Mouse (Mus musculus): ENCODE results near the gene Gm16253. TPM values are rescaled to one million over a fixed set of nuclear protein-coding genes. Genes with fewer than 3 reads are reported as not detected.

Gm16253 gene
- polyA plus RNA-seq, 1 experiment from 2014 or later, result 1.5 TPM

Other genes with a start within 250 kb of the Gm16253 start
- 0.43 TPM in 1 of 2 replicates, not detected in the other for gene BC107364, start 124.7 kb upstream of the Gm16253 start, polyA plus RNA-seq (2014; fragmentation: Nextera tagmentation; extraction: Ambion mirVana)
- gene Hfe2, start 51.8 kb upstream of the Gm16253 start, polyA plus RNA-seq (2014; fragmentation: Nextera tagmentation; extraction: Ambion mirVana), result 7.4 and 9.3 TPM in 2 replicates
- 106 and 121 TPM in 2 replicates for gene Txnip, start 19.0 kb upstream of the Gm16253 start, polyA plus RNA-seq (2014; fragmentation: Nextera tagmentation; extraction: Ambion mirVana)
- 21.4 and 23.8 TPM in 2 replicates for gene Polr3gl, start 17.2 kb downstream of the Gm16253 start, polyA plus RNA-seq (2014; fragmentation: Nextera tagmentation; extraction: Ambion mirVana)
- 9.0 TPM in 2 replicates for gene Ankrd34a, start 19.7 kb downstream of the Gm16253 start, polyA plus RNA-seq (2014; fragmentation: Nextera tagmentation; extraction: Ambion mirVana)
- gene Lix1l, start 24.2 kb downstream of the Gm16253 start, polyA plus RNA-seq (2014; fragmentation: Nextera tagmentation; extraction: Ambion mirVana), result 6.4 and 6.7 TPM in 2 replicates
- 124 TPM in 2 replicates for gene Rbm8a, start 52.9 kb downstream of the Gm16253 start, polyA plus RNA-seq (2014; fragmentation: Nextera tagmentation; extraction: Ambion mirVana)
- 37.4 and 37.7 TPM in 2 replicates for gene Pex11b, start 58.4 kb downstream of the Gm16253 start, polyA plus RNA-seq (2014; fragmentation: Nextera tagmentation; extraction: Ambion mirVana)
- gene Gm42957, start 58.5 kb downstream of the Gm16253 start, polyA plus RNA-seq (2014; fragmentation: Nextera tagmentation; extraction: Ambion mirVana), result not detected in 2 replicates
- gene Itga10, start 68.6 kb downstream of the Gm16253 start, polyA plus RNA-seq (2014; fragmentation: Nextera tagmentation; extraction: Ambion mirVana), result 0.54 and 0.83 TPM in 2 replicates
- gene Ankrd35, start 93.1 kb downstream of the Gm16253 start, polyA plus RNA-seq (2014; fragmentation: Nextera tagmentation; extraction: Ambion mirVana), result 0.15 and 0.33 TPM in 2 replicates
- 26.9 and 30.2 TPM in 2 replicates for gene Pias3, start 119.4 kb downstream of the Gm16253 start, polyA plus RNA-seq (2014; fragmentation: Nextera tagmentation; extraction: Ambion mirVana)
- 7.4 and 9.3 TPM in 2 replicates for gene Nudt17, start 131.6 kb downstream of the Gm16253 start, polyA plus RNA-seq (2014; fragmentation: Nextera tagmentation; extraction: Ambion mirVana)
- 31.4 and 32.7 TPM in 2 replicates for gene Polr3c, start 150.6 kb downstream of the Gm16253 start, polyA plus RNA-seq (2014; fragmentation: Nextera tagmentation; extraction: Ambion mirVana)
- gene Rnf115, start 150.7 kb downstream of the Gm16253 start, polyA plus RNA-seq (2014; fragmentation: Nextera tagmentation; extraction: Ambion mirVana), result 53.9 and 56.1 TPM in 2 replicates